Comparison of ENCODE assay signal across 8 mouse cellular contexts in genomic region chr4:134238279-134238651, GRCm38 (mm10). TPM values are rescaled to one million over a fixed set of nuclear protein-coding genes. Genes with fewer than 3 reads are reported as not detected.
DNase-seq lines count a peak whose midpoint lies in the region; ATAC-seq lines count a peak whose summit lies in the region.

Gene Cnksr1 (minus strand): TSS chr4:134238399.

- H3K9me3 ChIP-seq in embryonic facial prominence, embryonic 11.5 days (replicated peaks; ENCODE audit: control insufficient read depth, low read length): no peaks in the 10 kb centered on the region
- H3K9me3 ChIP-seq in heart, embryonic 11.5 days (replicated peaks; ENCODE audit: control insufficient read depth, low read length): no peaks in the 10 kb centered on the region
- H3K9me3 ChIP-seq in kidney, embryonic 14.5 days (ENCODE audit: control insufficient read depth, low read length): no peaks in the 10 kb centered on the region

- peak within 1 kb of the TSS; percentile 13 for H3K4me3 ChIP-seq in embryonic facial prominence, embryonic 11.5 days (ENCODE audit: low read depth, low read length)
- H3K4me3 ChIP-seq in heart, embryonic 11.5 days (ENCODE audit: low read depth, low read length): peak within 1 kb of the TSS; percentile 41
- H3K4me3 ChIP-seq in kidney, embryonic 14.5 days (ENCODE audit: low read length): peak within 1 kb of the TSS; percentile 36

- H3K27ac ChIP-seq in embryonic facial prominence, embryonic 11.5 days (replicated peaks; ENCODE audit: low read depth, low read length): no peak within 1 kb of the TSS
- H3K27ac ChIP-seq in heart, embryonic 11.5 days (ENCODE audit: low read depth, low read length): no peak within 1 kb of the TSS
- H3K27ac ChIP-seq in kidney, embryonic 14.5 days (ENCODE audit: low read depth, low read length): 0 out of 2 replicates have a peak within 1 kb of the TSS, but pooled peaks have one; percentile 42

- H3K4me2 ChIP-seq in embryonic facial prominence, embryonic 11.5 days (ENCODE audit: low read depth, low read length): peak within 1 kb of the TSS; percentile 29
- H3K4me2 ChIP-seq in heart, embryonic 11.5 days: peak within 1 kb of the TSS; percentile 80
- H3K4me2 ChIP-seq in kidney, embryonic 14.5 days (replicated peaks; ENCODE audit: low read depth, low read length): peak within 1 kb of the TSS; percentile 42

- H3K9ac ChIP-seq in embryonic facial prominence, embryonic 11.5 days (replicated peaks; ENCODE audit: low read length): no peak within 1 kb of the TSS
- H3K9ac ChIP-seq in heart, embryonic 11.5 days (ENCODE audit: low read depth, low read length): peak within 1 kb of the TSS; percentile 40; the same call in 1 of the 2 replicates
- H3K9ac ChIP-seq in kidney, embryonic 14.5 days (ENCODE audit: low read depth, low read length): peak within 1 kb of the TSS; percentile 54

- H3K27me3 ChIP-seq in embryonic facial prominence, embryonic 11.5 days (ENCODE audit: control insufficient read depth, insufficient read depth, low read length): peaks cover 4% of the 10 kb centered on the region; the same call in 1 of the 2 replicates
- H3K27me3 ChIP-seq in heart, embryonic 11.5 days (ENCODE audit: control insufficient read depth, insufficient read depth, low read length): peaks cover 21% of the 10 kb centered on the region
- H3K27me3 ChIP-seq in kidney, embryonic 14.5 days (ENCODE audit: control insufficient read depth, insufficient read depth, low read length): peaks cover 5% of the 10 kb centered on the region

- H3K36me3 ChIP-seq in embryonic facial prominence, embryonic 11.5 days (replicated peaks; ENCODE audit: control insufficient read depth, insufficient read depth, low read depth, low read length): no peaks in the 10 kb centered on the region
- H3K36me3 ChIP-seq in heart, embryonic 11.5 days (ENCODE audit: control insufficient read depth, insufficient read depth, low read length): no peaks in the 10 kb centered on the region
- H3K36me3 ChIP-seq in kidney, embryonic 14.5 days (ENCODE audit: control insufficient read depth, insufficient read depth, low read length): no peaks in the 10 kb centered on the region

- no peak for ATAC-seq in embryonic facial prominence, embryonic 11.5 days (replicated peaks; ENCODE audit: insufficient number of reproducible peaks, low FRiP score, low TSS enrichment, low read depth)
- peak; percentile 39; the same call in 1 of the 2 replicates for ATAC-seq in heart, embryonic 11.5 days (replicated peaks; ENCODE audit: insufficient number of reproducible peaks, low FRiP score, low TSS enrichment)
- peak; percentile 82 for ATAC-seq in kidney, embryonic 14.5 days (ENCODE audit: low FRiP score, low TSS enrichment)
- ATAC-seq in megakaryocyte-erythroid progenitor cell, adult 5-6 weeks (replicated peaks; ENCODE audit: low FRiP score, low TSS enrichment, poor library complexity, severe bottlenecking): no peak

- peak; percentile 71 for DNase-seq in retina, postnatal 1 day
- DNase-seq in retina, embryonic 14.5 days (ENCODE audit: low spot score): no peak
- DNase-seq in embryonic facial prominence, embryonic 11.5 days (ENCODE audit: low spot score): peak; percentile 30
- DNase-seq in lung, postnatal 10 days: peak; percentile 93
- DNase-seq in urinary bladder, postnatal 10 days (ENCODE audit: low spot score): peak; percentile 62

- 2% methylated on average over 18 of the region's 18 CpGs for WGBS in embryonic facial prominence, embryonic 11.5 days
- 4% methylated on average over 18 of the region's 18 CpGs for WGBS in heart, embryonic 11.5 days (ENCODE audit: insufficient replicate concordance)
- 3% methylated on average over 18 of the region's 18 CpGs for WGBS in kidney, embryonic 14.5 days

- peaks cover 2% of the 10 kb centered on the region; the same call in 1 of the 2 replicates for H3K4me1 ChIP-seq in embryonic facial prominence, embryonic 11.5 days (ENCODE audit: control insufficient read depth, insufficient read depth, low read length)
- H3K4me1 ChIP-seq in heart, embryonic 11.5 days (ENCODE audit: control insufficient read depth, insufficient read depth, low read length): peaks cover 7% of the 10 kb centered on the region
- peaks cover 10% of the 10 kb centered on the region for H3K4me1 ChIP-seq in kidney, embryonic 14.5 days (ENCODE audit: control insufficient read depth, insufficient read depth, low read length)

RNA-seq across cellular contexts. Expression of gene Cnksr1, which starts in this region (rescaled TPM):
- polyA plus RNA-seq in embryonic facial prominence, embryonic 11.5 days (2014; fragmentation: Nextera tagmentation; extraction: Ambion mirVana): 0.93 and 1.1 TPM in 2 replicates
- 0.63 and 0.97 TPM in 2 replicates for polyA plus RNA-seq in heart, embryonic 11.5 days (2014; fragmentation: Nextera tagmentation; extraction: Ambion mirVana)
- 5.0 and 6.4 TPM in 2 replicates for polyA plus RNA-seq in kidney, embryonic 14.5 days (2014; fragmentation: Nextera tagmentation; extraction: Ambion mirVana)
- total RNA-seq in megakaryocyte-erythroid progenitor cell, adult 5-6 weeks (2014; fragmentation: Nextera tagmentation): not detected in 2 replicates
- not detected in 2 replicates for total RNA-seq in megakaryocyte-erythroid progenitor cell, adult 5-6 weeks (2017)

Comparison
In these comparisons a context has a peak if more than half of its experiments do, and no peak if none do; other contexts are left out.
1. Peak in ATAC-seq, H3K4me3 ChIP-seq, H3K9ac ChIP-seq and H3K4me2 ChIP-seq in heart, embryonic 11.5 days; RNA of the gene not detected or under 1 TPM.
2. H3K4me2 ChIP-seq: peak in every context shown above with its lines; median percentile 80 in heart, embryonic 11.5 days; 42 in kidney, embryonic 14.5 days; 29 in embryonic facial prominence, embryonic 11.5 days.